Mouse (Mus musculus): ENCODE results near the gene Irak4. TPM values are rescaled to one million over a fixed set of nuclear protein-coding genes. Genes with fewer than 3 reads are reported as not detected.

Gene Irak4
- polyA plus RNA-seq, 1 experiment from 2014 or later, result 5.4 TPM

- Histone ChIP-seq H3K27me3 (ENCODE audit: control insufficient read depth, insufficient read depth, low read length) (peaks cover 13% of the 10 kb centered on the region), H3K4me1 (ENCODE audit: control insufficient read depth, insufficient read depth, low read length) (no peaks in the 10 kb centered on the region), H3K36me3 (ENCODE audit: control insufficient read depth, insufficient read depth) (no peaks in the 10 kb centered on the region), H3K27ac (ENCODE audit: low read length) (no peak overlapping the region), H3K9me3 (replicated peaks; ENCODE audit: control insufficient read depth, low read length) (no peaks in the 10 kb centered on the region), H3K9ac (ENCODE audit: low read length) (no peak overlapping the region), H3K4me2 (ENCODE audit: low read depth, low read length) (no peak overlapping the region), H3K4me3 (ENCODE audit: low read length) (no peak overlapping the region)
- no peak for ATAC-seq (replicated peaks; ENCODE audit: extremely low read depth, insufficient read depth, low FRiP score)
- WGBS, result 68% methylated on average over 4 of the region's 4 CpGs
Observed at GRCm38 (mm10) chr15:94630553-94630952, 87.1 kb downstream of the Irak4 start.

Other genes with a start within 250 kb of the Irak4 start
- gene Adamts20, start 78.2 kb upstream of the Irak4 start, polyA plus RNA-seq (2015; fragmentation: Nextera tagmentation; extraction: Ambion mirVana), result 0.76 and 0.90 TPM in 2 replicates
- gene Pus7l, start 96 bp upstream of the Irak4 start, polyA plus RNA-seq (2015; fragmentation: Nextera tagmentation; extraction: Ambion mirVana), result 4.9 and 5.6 TPM in 2 replicates
- 41.9 and 44.7 TPM in 2 replicates for gene Twf1, start 46.2 kb downstream of the Irak4 start, polyA plus RNA-seq (2015; fragmentation: Nextera tagmentation; extraction: Ambion mirVana)
- 2.5 and 2.6 TPM in 2 replicates for gene Tmem117, start 85.6 kb downstream of the Irak4 start, polyA plus RNA-seq (2015; fragmentation: Nextera tagmentation; extraction: Ambion mirVana)

Data from heart, embryonic 16.5 days (tissue).